Mouse (Mus musculus): ENCODE results near the gene Mrpl23.
A peak's percentile ranks its signal among the peaks of the same experiment; 100 is the strongest.

The Mrpl23 gene

DNA sequence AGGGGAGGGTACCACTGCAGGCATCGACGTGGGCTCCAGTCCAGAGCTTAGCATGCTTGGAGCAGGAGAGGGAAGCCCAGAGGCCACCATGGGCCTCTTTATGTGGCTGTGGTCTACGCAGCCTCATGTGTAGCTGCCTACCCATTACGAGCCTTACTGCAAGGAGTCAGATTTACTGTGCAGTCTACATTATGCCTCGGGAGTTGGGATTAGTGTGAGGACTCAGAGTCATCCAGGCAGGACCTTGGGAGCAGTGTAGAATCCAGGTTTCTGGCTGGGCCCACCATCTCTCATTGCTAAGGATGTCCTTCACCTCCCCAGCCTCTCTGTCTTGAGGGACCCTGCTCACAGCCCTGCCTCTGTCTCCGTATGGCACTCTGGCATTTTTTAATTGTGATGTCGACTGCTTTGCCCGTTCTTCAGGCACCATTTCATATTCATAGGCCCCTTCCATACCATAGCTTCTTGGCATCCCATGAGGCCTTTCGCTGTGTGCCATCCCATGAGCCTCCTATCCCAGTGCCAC is 42.4 kb downstream of the Mrpl23 start:
- DNase-seq: no peak

- no peak for DNase-seq
These were observed 43.0 kb downstream of the Mrpl23 start for GRCm38 (mm10) chr7:142575491-142575890.

DNA sequence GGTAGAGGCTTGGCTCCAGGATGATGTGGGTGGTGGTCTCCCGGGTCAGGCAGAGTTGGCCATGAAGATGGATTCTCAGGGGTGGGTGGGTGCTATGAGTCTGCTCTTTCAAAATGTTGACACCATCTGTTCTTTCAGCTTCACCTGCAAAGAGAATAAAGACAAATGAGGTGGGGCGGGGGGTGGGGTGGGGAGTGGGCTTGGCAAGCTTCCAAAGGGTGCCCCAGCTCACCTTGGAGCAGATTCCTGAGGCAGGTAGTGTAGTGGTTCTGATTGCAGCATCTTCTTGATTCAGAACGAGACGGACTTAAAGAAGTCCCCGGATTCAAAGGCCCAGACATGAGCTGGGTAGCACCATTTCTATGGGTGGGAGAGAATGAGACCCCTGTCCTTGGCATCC is 43.5 kb downstream of the Mrpl23 start:
- DNase-seq: no peak

GRCm38 (mm10) chr7:142576472-142577326 is 44.2 kb downstream of the Mrpl23 start:
- no peak for DNase-seq

DNA sequence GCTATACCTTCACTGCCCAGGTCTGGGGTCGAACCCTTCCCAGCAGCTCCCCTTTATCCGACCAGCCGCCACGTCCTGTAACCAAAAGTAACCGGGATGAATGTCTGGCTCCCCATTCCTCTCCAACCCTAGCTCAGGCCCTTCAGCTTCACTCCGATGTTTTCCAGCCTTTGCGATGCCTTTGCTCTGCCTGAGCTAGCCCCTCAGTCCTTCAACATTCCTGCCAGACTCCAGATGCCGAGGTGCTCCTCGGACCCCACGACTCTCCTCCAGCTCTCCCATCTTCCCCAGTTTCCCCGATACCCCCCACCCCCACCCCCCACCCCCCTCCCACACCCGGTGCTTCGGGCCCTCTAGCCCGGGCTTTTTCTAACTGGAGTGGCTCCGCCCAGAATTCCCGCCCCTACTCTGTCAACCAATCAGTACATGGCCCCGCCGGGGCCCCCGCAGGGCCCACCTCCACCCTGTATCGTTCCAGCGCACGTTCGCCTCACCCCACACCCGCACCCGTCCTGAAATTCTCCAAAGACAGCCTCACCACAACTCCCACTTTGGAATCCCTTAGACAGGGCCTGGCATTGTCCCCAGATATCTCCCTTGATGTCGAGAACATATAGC is 45.4 kb downstream of the Mrpl23 start:
- DNase-seq: no peak

GRCm38 (mm10) chr7:142579069-142579468 is 46.6 kb downstream of the Mrpl23 start:
- no peak for DNase-seq

- DNase-seq: peak; percentile 31
These were observed 47.8 kb downstream of the Mrpl23 start for GRCm38 (mm10) chr7:142580121-142580879.

GRCm38 (mm10) chr7:142581186-142581585 is 48.7 kb downstream of the Mrpl23 start:
- DNase-seq: no peak

DNA sequence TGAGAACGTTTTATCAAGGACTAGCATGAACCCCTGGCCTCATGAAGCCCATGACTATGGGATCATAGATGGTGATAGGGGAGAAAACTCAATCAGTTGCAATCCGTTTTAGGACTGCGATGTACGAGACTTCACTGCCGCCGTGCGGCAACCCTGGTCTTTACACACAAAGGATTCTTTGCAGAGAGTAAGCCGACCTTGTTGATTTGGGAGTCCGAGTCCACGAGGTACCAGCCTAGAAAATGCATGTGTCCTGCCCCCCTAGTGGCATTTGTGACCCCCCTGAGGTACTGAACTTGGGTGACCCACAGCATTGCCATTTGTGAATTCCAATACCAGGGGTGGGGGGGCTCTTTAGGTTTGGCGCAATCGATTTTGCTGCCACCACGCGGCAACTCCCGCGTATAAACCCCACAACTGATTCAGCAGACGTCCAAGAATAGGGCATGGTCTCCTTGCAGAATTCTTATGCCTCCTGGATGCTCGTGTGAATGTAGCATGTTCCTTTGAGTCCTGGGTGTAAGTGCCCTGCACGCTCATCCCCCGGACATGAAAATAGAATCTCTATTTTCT is 49.3 kb downstream of the Mrpl23 start:
- peak; percentile 27 for DNase-seq

- DNase-seq: no peak
These were observed 52.4 kb downstream of the Mrpl23 start for GRCm38 (mm10) chr7:142584882-142585281.

DNA sequence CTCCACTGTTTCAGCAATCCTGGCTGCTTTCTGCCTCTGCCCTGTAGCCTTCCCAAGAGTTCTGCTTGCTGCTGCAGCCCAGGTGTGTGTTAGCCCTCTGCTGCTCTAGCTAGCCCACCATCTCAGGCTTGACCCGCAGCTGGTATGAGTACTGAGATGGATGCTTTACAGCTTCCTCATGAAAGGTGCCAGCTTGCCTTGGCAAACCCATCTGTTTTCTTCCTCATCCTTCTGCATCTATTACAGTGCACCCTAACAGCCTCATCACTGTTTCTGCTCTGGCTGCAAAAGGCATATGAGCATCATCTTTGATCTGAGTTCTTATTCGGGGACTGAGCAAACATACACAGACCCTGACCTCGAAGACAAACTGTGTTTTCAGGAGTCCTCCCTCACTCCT is 53.4 kb downstream of the Mrpl23 start:
- no peak for DNase-seq

DNA sequence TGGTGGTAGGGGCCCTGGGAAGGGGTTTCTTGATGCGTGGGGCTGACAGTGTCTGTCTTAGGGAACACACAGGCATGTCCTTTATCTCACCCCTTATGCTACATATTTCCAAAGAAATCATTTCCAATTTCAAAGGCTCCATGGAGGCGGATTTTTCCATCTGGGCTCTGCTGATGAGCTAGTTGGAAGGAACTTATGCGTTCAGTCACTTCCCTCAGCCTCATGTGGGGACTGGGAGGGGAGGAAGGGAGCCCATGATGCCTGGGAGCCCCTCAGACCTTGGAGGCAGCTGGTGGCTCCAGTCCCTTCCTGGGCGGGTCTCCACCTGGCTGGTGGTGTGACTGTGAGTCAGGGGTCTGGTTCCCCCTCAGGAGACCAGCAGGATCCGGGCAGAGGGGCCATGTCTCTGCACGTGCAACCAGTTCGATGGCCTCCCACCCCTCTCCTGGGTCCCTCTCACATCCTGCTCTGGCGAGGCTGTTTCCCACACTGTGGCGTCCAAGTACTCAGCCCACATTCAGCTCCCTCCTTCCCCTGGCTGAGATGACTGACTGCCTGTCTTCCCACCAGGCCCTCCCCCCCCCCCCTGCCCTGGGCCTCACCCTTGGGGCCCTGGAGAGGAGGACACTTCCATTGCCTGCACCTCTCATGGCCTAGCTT is 55.9 kb downstream of the Mrpl23 start:
- no peak for DNase-seq
